Mouse (Mus musculus): ENCODE results near the gene Igfbp4. TPM values are rescaled to one million over a fixed set of nuclear protein-coding genes. Genes with fewer than 3 reads are reported as not detected.

Igfbp4 gene
- polyA plus RNA-seq, 1 experiment: 274 TPM

- H3K36me3 ChIP-seq (ENCODE audit: control insufficient read depth, insufficient read depth, low read length): no peaks in the 10 kb centered on the region
- H3K4me3 ChIP-seq (ENCODE audit: extremely low read depth, insufficient read depth, insufficient read length): no peak overlapping the region
- H3K27me3 ChIP-seq (ENCODE audit: control insufficient read depth, insufficient read depth, low read length): no peaks in the 10 kb centered on the region
- 89% methylated on average over 4 of the region's 4 CpGs for WGBS
- no peak for DNase-seq (ENCODE audit: low read depth in 1 of 2, low spot score in 2 of 2)
- TF ChIP-seq POLR2A (IDR thresholded peaks at IDR 0.05; ENCODE audit: low read depth, low read length) (no peak), CTCF (IDR thresholded peaks at IDR 0.05; ENCODE audit: extremely low read depth, insufficient read depth, insufficient read length, insufficient replicate concordance) (no peak)
- H3K27ac ChIP-seq (ENCODE audit: insufficient read depth, low read length): no peak overlapping the region
- H3K4me1 ChIP-seq (ENCODE audit: control insufficient read depth, insufficient read depth, insufficient read length): peaks cover 3% of the 10 kb centered on the region; the same call in 1 of the 2 replicates
Measured at GRCm38 (mm10) chr11:99095759-99096158, 54.7 kb downstream of the Igfbp4 start.

GRCm38 (mm10) chr11:99096417-99096816 is 55.4 kb downstream of the Igfbp4 start:
- Histone ChIP-seq H3K27me3 (ENCODE audit: control insufficient read depth, insufficient read depth, low read length) (no peaks in the 10 kb centered on the region), H3K4me3 (ENCODE audit: extremely low read depth, insufficient read depth, insufficient read length) (no peak overlapping the region), H3K27ac (ENCODE audit: insufficient read depth, low read length) (no peak overlapping the region), H3K4me1 (ENCODE audit: control insufficient read depth, insufficient read depth, insufficient read length) (peaks cover 6% of the 10 kb centered on the region; the same call in 1 of the 2 replicates), H3K36me3 (ENCODE audit: control insufficient read depth, insufficient read depth, low read length) (no peaks in the 10 kb centered on the region)
- no peak for DNase-seq (ENCODE audit: low read depth in 1 of 2, low spot score in 2 of 2)
- 90% methylated on average over 4 of the region's 4 CpGs for WGBS
- TF ChIP-seq POLR2A (IDR thresholded peaks at IDR 0.05; ENCODE audit: low read depth, low read length) (no peak), CTCF (IDR thresholded peaks at IDR 0.05; ENCODE audit: extremely low read depth, insufficient read depth, insufficient read length, insufficient replicate concordance) (no peak)

- WGBS: 90% methylated on average over 8 of the region's 8 CpGs
- no peak overlapping the region for H3K4me3 ChIP-seq (ENCODE audit: extremely low read depth, insufficient read depth, insufficient read length)
- no peak for DNase-seq (ENCODE audit: low read depth in 1 of 2, low spot score in 2 of 2)
- H3K36me3 ChIP-seq (ENCODE audit: control insufficient read depth, insufficient read depth, low read length): no peaks in the 10 kb centered on the region
- peaks cover 6% of the 10 kb centered on the region; the same call in 1 of the 2 replicates for H3K4me1 ChIP-seq (ENCODE audit: control insufficient read depth, insufficient read depth, insufficient read length)
- TF ChIP-seq POLR2A (IDR thresholded peaks at IDR 0.05; ENCODE audit: low read depth, low read length) (no peak), CTCF (IDR thresholded peaks at IDR 0.05; ENCODE audit: extremely low read depth, insufficient read depth, insufficient read length, insufficient replicate concordance) (no peak)
- no peak overlapping the region for H3K27ac ChIP-seq (ENCODE audit: insufficient read depth, low read length)
- H3K27me3 ChIP-seq (ENCODE audit: control insufficient read depth, insufficient read depth, low read length): no peaks in the 10 kb centered on the region
Measured at GRCm38 (mm10) chr11:99096996-99097774, 56.1 kb downstream of the Igfbp4 start.

- peaks cover 3% of the 10 kb centered on the region; the same call in 1 of the 2 replicates for H3K4me1 ChIP-seq (ENCODE audit: control insufficient read depth, insufficient read depth, insufficient read length)
- TF ChIP-seq POLR2A (IDR thresholded peaks at IDR 0.05; ENCODE audit: low read depth, low read length): no peak
- no peak for TF ChIP-seq CTCF (IDR thresholded peaks at IDR 0.05; ENCODE audit: extremely low read depth, insufficient read depth, insufficient read length, insufficient replicate concordance)
- no peaks in the 10 kb centered on the region for H3K27me3 ChIP-seq (ENCODE audit: control insufficient read depth, insufficient read depth, low read length)
- no peaks in the 10 kb centered on the region for H3K36me3 ChIP-seq (ENCODE audit: control insufficient read depth, insufficient read depth, low read length)
- no peak overlapping the region for H3K4me3 ChIP-seq (ENCODE audit: extremely low read depth, insufficient read depth, insufficient read length)
- no peak for DNase-seq (ENCODE audit: low read depth in 1 of 2, low spot score in 2 of 2)
- 85% methylated on average over 9 of the region's 9 CpGs for WGBS
- no peak overlapping the region for H3K27ac ChIP-seq (ENCODE audit: insufficient read depth, low read length)
Measured at GRCm38 (mm10) chr11:99098924-99099323, 57.9 kb downstream of the Igfbp4 start.

- TF ChIP-seq POLR2A (IDR thresholded peaks at IDR 0.05; ENCODE audit: low read depth, low read length): no peak
- no peak for TF ChIP-seq CTCF (IDR thresholded peaks at IDR 0.05; ENCODE audit: extremely low read depth, insufficient read depth, insufficient read length, insufficient replicate concordance)
- Histone ChIP-seq H3K4me3 (ENCODE audit: extremely low read depth, insufficient read depth, insufficient read length) (no peak overlapping the region), H3K27me3 (ENCODE audit: control insufficient read depth, insufficient read depth, low read length) (no peaks in the 10 kb centered on the region), H3K27ac (ENCODE audit: insufficient read depth, low read length) (no peak overlapping the region), H3K4me1 (ENCODE audit: control insufficient read depth, insufficient read depth, insufficient read length) (peaks cover 6% of the 10 kb centered on the region; the same call in 1 of the 2 replicates), H3K36me3 (ENCODE audit: control insufficient read depth, insufficient read depth, low read length) (no peaks in the 10 kb centered on the region)
- 82% methylated on average over 7 of the region's 7 CpGs for WGBS
- no peak for DNase-seq (ENCODE audit: low read depth in 1 of 2, low spot score in 2 of 2)
Measured at GRCm38 (mm10) chr11:99099516-99099915, 58.5 kb downstream of the Igfbp4 start.

GRCm38 (mm10) chr11:99100215-99100614 is 59.2 kb downstream of the Igfbp4 start:
- H3K4me3 ChIP-seq (ENCODE audit: extremely low read depth, insufficient read depth, insufficient read length): no peak overlapping the region
- H3K27ac ChIP-seq (ENCODE audit: insufficient read depth, low read length): no peak overlapping the region
- TF ChIP-seq CTCF (IDR thresholded peaks at IDR 0.05; ENCODE audit: extremely low read depth, insufficient read depth, insufficient read length, insufficient replicate concordance) (no peak), POLR2A (IDR thresholded peaks at IDR 0.05; ENCODE audit: low read depth, low read length) (no peak)
- 25% methylated on average over 5 of the region's 5 CpGs for WGBS
- no peaks in the 10 kb centered on the region for H3K36me3 ChIP-seq (ENCODE audit: control insufficient read depth, insufficient read depth, low read length)
- peaks cover 10% of the 10 kb centered on the region; the same call in 1 of the 2 replicates for H3K4me1 ChIP-seq (ENCODE audit: control insufficient read depth, insufficient read depth, insufficient read length)
- no peaks in the 10 kb centered on the region for H3K27me3 ChIP-seq (ENCODE audit: control insufficient read depth, insufficient read depth, low read length)
- no peak for DNase-seq (ENCODE audit: low read depth in 1 of 2, low spot score in 2 of 2)

- no peak for TF ChIP-seq CTCF (IDR thresholded peaks at IDR 0.05; ENCODE audit: extremely low read depth, insufficient read depth, insufficient read length, insufficient replicate concordance)
- no peak for TF ChIP-seq POLR2A (IDR thresholded peaks at IDR 0.05; ENCODE audit: low read depth, low read length)
- Histone ChIP-seq H3K36me3 (ENCODE audit: control insufficient read depth, insufficient read depth, low read length) (no peaks in the 10 kb centered on the region), H3K27me3 (ENCODE audit: control insufficient read depth, insufficient read depth, low read length) (no peaks in the 10 kb centered on the region), H3K4me1 (ENCODE audit: control insufficient read depth, insufficient read depth, insufficient read length) (peaks cover 18% of the 10 kb centered on the region; the same call in 1 of the 2 replicates), H3K4me3 (ENCODE audit: extremely low read depth, insufficient read depth, insufficient read length) (no peak overlapping the region), H3K27ac (ENCODE audit: insufficient read depth, low read length) (no peak overlapping the region)
- no peak for DNase-seq (ENCODE audit: low read depth in 1 of 2, low spot score in 2 of 2)
- WGBS: 87% methylated on average over 8 of the region's 8 CpGs
Measured at GRCm38 (mm10) chr11:99101693-99102092, 60.6 kb downstream of the Igfbp4 start.
